Mouse (Mus musculus) spleen, adult 2 months (tissue): Measurements from ENCODE around the gene Jmy. TPM values are rescaled to one million over a fixed set of nuclear protein-coding genes. Genes with fewer than 3 reads are reported as not detected.

Experiments
- DNase-seq, 2 experiments: peaks; one replicate each; pipeline versions ENCODE4 v3.0.0 to v3.0.0-alpha.2; 2012 to 2021; ENCODE audit warnings: low spot score in 2 of 2, low read depth in 1 of 2
- H3K27ac ChIP-seq: fragments of 200-500 bp; 2 replicates; pipeline ENCODE4 v1.5.1; 2012; ENCODE audit warnings: low read length, inconsistent platforms; ENCODE audit not compliant: insufficient read depth
- H3K27me3 ChIP-seq: fragments of 200-500 bp; 2 replicates; pipeline ENCODE4 v1.6.1; 2012; ENCODE audit warnings: mild to moderate bottlenecking, moderate library complexity, low read length, inconsistent platforms; ENCODE audit not compliant: control insufficient read depth, insufficient read depth
- H3K36me3 ChIP-seq: fragments of 200-500 bp; 2 replicates; pipeline ENCODE4 v1.6.1; 2012; ENCODE audit warnings: mild to moderate bottlenecking, low read length, inconsistent platforms; ENCODE audit not compliant: control insufficient read depth, insufficient read depth
- H3K4me1 ChIP-seq: fragments of 200-500 bp; 2 replicates; pipeline ENCODE4 v1.6.1; 2011; ENCODE audit warnings: inconsistent platforms; ENCODE audit not compliant: control insufficient read depth, insufficient read depth, insufficient read length
- H3K4me3 ChIP-seq: fragments of 200-500 bp; 2 replicates; pipeline ENCODE4 v1.5.1; 2011; ENCODE audit warnings: mild to moderate bottlenecking, inconsistent platforms; ENCODE audit not compliant: insufficient read depth, insufficient read length; ENCODE audit errors: extremely low read depth
- CTCF ChIP-seq: fragments of 200-500 bp; IDR thresholded peaks from 2 replicates; pipeline ENCODE4 v1.5.1; 2011; ENCODE audit warnings: mild to moderate bottlenecking, inconsistent platforms; ENCODE audit not compliant: insufficient read depth, insufficient read length, insufficient replicate concordance; ENCODE audit errors: extremely low read depth
- POLR2A ChIP-seq: fragments of 200-500 bp; IDR thresholded peaks from 2 replicates; pipeline ENCODE4 v1.6.1; 2011; ENCODE audit warnings: low read depth, low read length, inconsistent platforms
- WGBS: fragments of 180-500 bp; shearing (Covaris S2); methylation state at CpG from one replicate; pipeline ENCODE4 v1.1.7; 2018; 5-methylcytosine and 5-hydroxymethylcytosine counted together
- polyA plus RNA-seq: library from polyadenylated mRNA; depleted of rRNA; stranded (reverse); fragments of >200 nt; gene quantifications from 2 replicates; pipeline ENCODE4 v1.2.3, GENCODE M21; 2012

Gene Jmy
- polyA plus RNA-seq, 1 experiment, result 5.1 TPM

DNA sequence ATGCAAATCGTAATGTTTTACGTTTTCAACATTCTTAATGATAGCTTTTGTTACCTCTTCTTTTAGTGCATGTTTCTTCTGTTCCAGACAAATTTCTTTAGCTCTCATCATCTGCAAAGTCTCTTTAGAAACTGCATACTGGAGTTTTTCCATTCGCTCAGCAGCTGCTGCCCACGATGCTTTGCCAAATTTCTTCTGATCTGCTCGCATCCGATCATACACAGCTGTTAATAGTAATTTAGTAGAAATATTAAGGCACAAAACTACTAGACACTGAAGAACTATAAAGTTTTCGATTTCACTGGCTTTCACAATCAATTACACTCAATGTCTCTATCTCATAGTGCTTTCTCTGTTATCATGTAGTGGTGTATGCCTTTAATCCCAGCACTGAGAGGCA is 40.0 kb downstream of the Jmy start:
- no peak overlapping the region for H3K4me3 ChIP-seq
- no peaks in the 10 kb centered on the region for H3K27me3 ChIP-seq
- no peaks in the 10 kb centered on the region for H3K4me1 ChIP-seq
- DNase-seq, result no peak
- peaks cover 14% of the 10 kb centered on the region for H3K36me3 ChIP-seq
- TF ChIP-seq POLR2A (no peak), CTCF (no peak)
- 93% methylated on average over 7 of the region's 7 CpGs for WGBS
- no peak overlapping the region for H3K27ac ChIP-seq

DNA sequence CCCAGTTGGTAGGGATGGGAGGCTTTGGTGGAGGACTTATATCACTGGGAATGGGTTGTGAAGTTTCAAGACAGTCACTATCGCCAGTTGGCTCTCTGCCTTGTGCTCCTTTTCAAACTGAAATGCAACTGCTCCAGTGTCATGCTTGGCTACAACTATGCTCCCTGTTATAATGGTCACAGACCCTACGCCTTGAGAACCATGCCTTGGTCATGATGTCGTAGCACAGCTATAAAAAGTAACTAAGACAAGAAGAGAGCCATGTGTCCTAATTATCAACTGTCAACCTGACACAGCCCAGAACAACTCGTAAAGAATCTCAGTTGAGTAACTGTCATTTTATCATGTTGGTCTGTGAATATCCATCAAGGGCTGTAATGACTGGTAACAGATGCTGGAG is 41.0 kb downstream of the Jmy start:
- WGBS, result 91% methylated on average over 4 of the region's 4 CpGs
- TF ChIP-seq CTCF, result no peak
- no peak for TF ChIP-seq POLR2A
- Histone ChIP-seq H3K27ac (no peak overlapping the region), H3K27me3 (no peaks in the 10 kb centered on the region), H3K4me3 (no peak overlapping the region), H3K36me3 (peaks cover 12% of the 10 kb centered on the region), H3K4me1 (no peaks in the 10 kb centered on the region)
- DNase-seq, result no peak

DNA sequence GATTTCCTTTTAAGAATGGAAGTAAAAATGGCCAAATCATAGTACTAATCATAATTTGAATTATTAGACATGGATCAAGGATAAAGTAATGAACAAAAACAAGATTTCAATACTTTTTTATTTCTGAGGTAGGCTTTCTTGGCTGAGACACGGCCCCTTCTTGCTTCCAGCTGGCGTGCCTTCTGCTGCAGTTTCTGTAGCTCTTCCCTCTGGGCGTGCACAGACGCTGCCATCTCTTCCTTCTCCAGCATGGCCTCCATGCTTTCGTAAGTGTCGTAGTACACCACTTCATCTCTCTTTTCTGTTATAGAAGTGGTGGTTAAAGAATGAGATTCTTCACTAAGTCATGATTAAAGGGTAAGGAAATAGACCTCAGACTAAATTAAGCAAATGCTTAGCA is 46.3 kb downstream of the Jmy start:
- H3K27ac ChIP-seq, result no peak overlapping the region
- TF ChIP-seq CTCF (no peak), POLR2A (no peak)
- no peaks in the 10 kb centered on the region for H3K27me3 ChIP-seq
- peaks cover 11% of the 10 kb centered on the region for H3K36me3 ChIP-seq
- no peak for DNase-seq
- H3K4me3 ChIP-seq, result no peak overlapping the region
- no peaks in the 10 kb centered on the region for H3K4me1 ChIP-seq
- 98% methylated on average over 6 of the region's 6 CpGs for WGBS

DNA sequence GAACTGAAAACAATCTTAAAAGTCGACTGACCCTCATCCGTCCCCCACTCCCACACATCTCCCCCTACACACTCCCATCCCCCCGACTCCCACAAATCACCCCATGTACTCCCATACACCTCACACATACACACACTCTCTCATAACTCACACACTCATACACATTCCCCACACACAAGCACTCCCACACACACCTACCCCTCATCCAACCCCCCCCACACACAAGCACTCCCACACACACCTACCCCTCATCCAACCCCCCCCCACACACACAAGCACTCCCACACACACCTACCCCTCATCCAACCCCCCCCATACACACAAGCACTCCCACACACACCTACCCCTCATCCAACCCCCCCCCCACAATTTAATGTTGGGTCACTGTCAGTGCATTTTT is 59.4 kb downstream of the Jmy start:
- Histone ChIP-seq H3K36me3 (peaks cover 18% of the 10 kb centered on the region), H3K4me3 (no peak overlapping the region), H3K27me3 (no peaks in the 10 kb centered on the region), H3K27ac (no peak overlapping the region), H3K4me1 (no peaks in the 10 kb centered on the region)
- no peak for DNase-seq
- TF ChIP-seq POLR2A (no peak), CTCF (no peak)
- WGBS, result 90% methylated on average over 3 of the region's 3 CpGs

DNA sequence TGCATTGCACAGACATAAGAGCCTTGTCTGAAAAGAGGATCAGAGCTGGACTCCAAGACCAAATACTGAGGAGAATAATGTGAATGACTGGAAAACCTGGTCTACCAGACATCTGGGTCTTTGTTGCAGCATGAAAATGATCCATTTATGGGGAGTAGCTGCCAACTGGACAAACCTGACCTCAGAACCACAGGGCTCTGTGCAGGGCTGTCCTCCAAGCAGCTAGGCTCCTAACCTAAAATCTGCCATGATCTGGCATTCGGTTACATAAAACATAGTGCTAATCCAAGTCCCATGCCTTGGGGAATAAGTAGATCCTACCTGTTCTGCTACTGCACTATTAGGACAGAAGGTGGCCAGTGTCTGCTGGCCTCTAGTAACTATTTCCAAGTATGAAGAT is 70.4 kb downstream of the Jmy start:
- Histone ChIP-seq H3K27ac (no peak overlapping the region), H3K36me3 (peaks cover 5% of the 10 kb centered on the region), H3K4me3 (no peak overlapping the region), H3K27me3 (no peaks in the 10 kb centered on the region), H3K4me1 (no peaks in the 10 kb centered on the region)
- WGBS, result 91% methylated on average over 1 of the region's 1 CpGs
- no peak for DNase-seq
- TF ChIP-seq CTCF (no peak), POLR2A (no peak)

DNA sequence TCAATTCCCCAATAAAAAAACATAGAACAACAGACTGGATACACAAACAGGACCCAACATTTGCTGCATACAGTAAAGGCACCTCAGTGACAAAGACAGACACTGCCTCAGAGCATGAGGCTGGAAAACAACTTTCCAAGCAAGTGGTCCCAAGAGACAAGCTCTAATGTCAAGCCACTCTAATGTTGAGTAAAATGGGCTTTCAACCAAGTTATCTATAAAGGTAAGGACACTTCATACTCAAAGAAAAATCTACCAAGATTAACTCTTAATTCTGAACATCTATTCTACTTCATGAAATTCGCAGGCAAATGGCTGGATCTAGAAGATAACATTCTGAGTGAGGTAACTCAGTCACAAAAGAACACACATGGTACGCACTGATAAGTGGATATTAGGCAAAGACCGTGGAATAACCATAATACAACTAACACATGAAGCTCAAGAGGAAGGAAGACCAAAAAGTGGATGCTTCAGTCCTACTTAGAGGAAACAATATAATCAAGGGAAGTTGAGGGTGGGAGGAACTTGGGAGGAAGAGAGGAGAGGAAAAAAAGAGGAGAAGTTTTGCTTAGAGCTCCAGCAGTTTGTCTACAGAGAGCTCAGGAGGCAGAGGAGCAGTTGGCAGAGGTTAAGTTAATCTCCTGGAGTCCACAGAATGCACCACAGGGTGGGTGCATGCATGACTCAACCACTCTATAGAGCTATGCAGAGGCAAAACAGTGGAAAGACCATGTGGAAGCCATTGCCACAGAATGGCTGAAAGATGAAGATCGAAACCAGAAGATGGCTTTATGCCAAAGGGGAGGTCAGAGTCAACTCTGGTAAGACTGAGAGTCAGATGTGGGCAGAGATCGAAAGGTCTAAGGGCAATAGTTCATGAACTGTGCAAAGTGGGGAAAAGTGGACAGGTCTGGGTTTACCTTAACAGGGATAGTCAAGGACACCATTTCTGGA is 71.4 kb downstream of the Jmy start:
- Histone ChIP-seq H3K27ac (no peak overlapping the region), H3K27me3 (no peaks in the 10 kb centered on the region), H3K4me1 (no peaks in the 10 kb centered on the region), H3K36me3 (peaks cover 2% of the 10 kb centered on the region), H3K4me3 (no peak overlapping the region)
- no peak for DNase-seq
- TF ChIP-seq POLR2A (no peak), CTCF (no peak)
- 79% methylated on average over 5 of the region's 5 CpGs for WGBS

DNA sequence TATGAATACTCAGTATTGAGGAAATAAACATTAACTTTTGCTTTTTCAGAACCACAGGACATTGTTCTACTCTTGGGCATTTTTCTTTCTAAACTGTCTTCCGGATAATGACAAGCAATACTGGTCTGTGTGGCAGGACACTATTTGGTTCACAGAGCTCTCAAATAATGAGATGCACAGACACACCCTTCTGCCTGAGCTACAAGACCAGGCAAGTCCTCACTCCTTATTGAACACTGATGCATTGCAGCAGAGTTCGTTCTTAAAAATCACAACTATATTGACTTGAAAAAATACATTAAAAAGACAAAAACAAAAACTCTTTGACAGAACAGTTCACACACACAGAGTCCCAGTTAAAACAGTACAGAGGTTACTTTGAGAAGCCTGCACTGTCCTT is 76.4 kb downstream of the Jmy start:
- Histone ChIP-seq H3K27ac (no peak overlapping the region), H3K4me3 (no peak overlapping the region), H3K36me3 (no peaks in the 10 kb centered on the region), H3K4me1 (no peaks in the 10 kb centered on the region), H3K27me3 (no peaks in the 10 kb centered on the region)
- DNase-seq, result no peak
- WGBS, result 78% methylated on average over 2 of the region's 2 CpGs
- TF ChIP-seq CTCF (no peak), POLR2A (no peak)
